Mouse (Mus musculus) thymus, adult 2 months (tissue): ENCODE data around the gene Olfr320. TPM values are rescaled to one million over a fixed set of nuclear protein-coding genes. Genes with fewer than 3 reads are reported as not detected.
"Not testable (repeated sequence)": the region's sequence is repeated elsewhere in the genome, so short reads cannot be mapped to it uniquely, and the experiment has no call there.

ENCODE experiments used
- DNase-seq: peaks from one replicate; pipeline ENCODE4 v3.0.0; 2021
- H3K27ac ChIP-seq: fragments of 200-500 bp; 2 replicates; pipeline ENCODE4 v1.5.1; 2012; ENCODE audit warnings: low read length, control low read depth; ENCODE audit not compliant: control insufficient read depth, insufficient read depth
- H3K27me3 ChIP-seq: fragments of 200-500 bp; 2 replicates; pipeline ENCODE4 v1.6.1; 2012; ENCODE audit warnings: mild to moderate bottlenecking, low read length, moderate library complexity, mixed read lengths; ENCODE audit not compliant: control insufficient read depth, insufficient read depth
- H3K36me3 ChIP-seq: fragments of 200-500 bp; 2 replicates; pipeline ENCODE4 v1.6.1; 2012; ENCODE audit warnings: mild to moderate bottlenecking, low read length, moderate library complexity; ENCODE audit not compliant: control insufficient read depth, insufficient read depth
- H3K4me1 ChIP-seq: fragments of 200-500 bp; replicated peaks from 2 replicates; pipeline ENCODE4 v1.6.1; 2012; ENCODE audit warnings: low read length; ENCODE audit not compliant: control insufficient read depth, insufficient read depth
- H3K4me3 ChIP-seq: fragments of 200-500 bp; 2 replicates; pipeline ENCODE4 v1.5.1; 2012; ENCODE audit warnings: mild to moderate bottlenecking, low read length, control low read depth, moderate library complexity; ENCODE audit not compliant: control insufficient read depth, insufficient read depth
- CTCF ChIP-seq: fragments of 200-500 bp; IDR thresholded peaks from 2 replicates; pipeline ENCODE4 v1.5.1; 2012; ENCODE audit warnings: mild to moderate bottlenecking, control low read depth, low read length, moderate library complexity, borderline replicate concordance; ENCODE audit not compliant: control insufficient read depth, poor library complexity, insufficient read depth; ENCODE audit errors: extremely low read depth
- POLR2A ChIP-seq: fragments of 200-500 bp; IDR thresholded peaks from 2 replicates; pipeline ENCODE4 v1.6.1; 2012; ENCODE audit warnings: mild to moderate bottlenecking, low read length, control low read depth, moderate library complexity; ENCODE audit not compliant: control insufficient read depth, poor library complexity, insufficient read depth; ENCODE audit errors: extremely low read depth
- WGBS: fragments of 180-500 bp; shearing (Covaris S2); methylation state at CpG from one replicate; pipeline ENCODE4 v1.1.7; 2018; 5-methylcytosine and 5-hydroxymethylcytosine counted together
- polyA plus RNA-seq: library from polyadenylated mRNA; depleted of rRNA; stranded (reverse); fragments of >200 nt; gene quantifications from 2 replicates; pipeline ENCODE4 v1.2.3, GENCODE M21; 2012; rRNA removed

The Olfr320 gene
- polyA plus RNA-seq, 1 experiment = not detected

GRCm38 (mm10) chr11:58709086-58709485 is 28.2 kb downstream of the Olfr320 start:
- TF ChIP-seq CTCF (no peak), POLR2A (no peak)
- DNase-seq = no peak
- Histone ChIP-seq H3K27me3 (no peaks in the 10 kb centered on the region), H3K36me3 (no peaks in the 10 kb centered on the region), H3K27ac (no peak overlapping the region), H3K4me1 (no peaks in the 10 kb centered on the region; the same call in 1 of the 2 replicates), H3K4me3 (no peak overlapping the region)
- WGBS = 84% methylated on average over 11 of the region's 11 CpGs

GRCm38 (mm10) chr11:58717723-58718122 is 36.8 kb downstream of the Olfr320 start:
- H3K36me3 ChIP-seq, H3K4me1 ChIP-seq, H3K27ac ChIP-seq, DNase-seq, H3K4me3 ChIP-seq, H3K27me3 ChIP-seq: not testable (repeated sequence)
- WGBS = 93% methylated on average over 7 of the region's 7 CpGs

- Histone ChIP-seq H3K4me3 (no peak overlapping the region), H3K27me3 (no peaks in the 10 kb centered on the region), H3K36me3 (no peaks in the 10 kb centered on the region), H3K27ac (no peak overlapping the region), H3K4me1 (no peaks in the 10 kb centered on the region)
- TF ChIP-seq CTCF (no peak), POLR2A (no peak)
- WGBS = 91% methylated on average over 4 of the region's 4 CpGs
- no peak for DNase-seq
These were observed 38.8 kb downstream of the Olfr320 start for GRCm38 (mm10) chr11:58719701-58720100.

GRCm38 (mm10) chr11:58723914-58724313 is 43.0 kb downstream of the Olfr320 start, which contains the start of gene Olfr318:
TSS of gene Olfr318 (minus strand) at chr11:58724014.
- no peak for DNase-seq
- Histone ChIP-seq H3K27me3 (no peaks in the 10 kb centered on the region), H3K4me3 (no peak within 1 kb of the TSS), H3K4me1 (no peaks in the 10 kb centered on the region), H3K36me3 (no peaks in the 10 kb centered on the region), H3K27ac (no peak within 1 kb of the TSS)
- TF ChIP-seq POLR2A (no peak), CTCF (no peak)

GRCm38 (mm10) chr11:58727896-58728650 is 47.2 kb downstream of the Olfr320 start:
- H3K27ac ChIP-seq = not testable (repeated sequence)
- WGBS = 78% methylated on average over 6 of the region's 6 CpGs

GRCm38 (mm10) chr11:58733372-58733771 is 52.5 kb downstream of the Olfr320 start:
- TF ChIP-seq POLR2A (no peak), CTCF (no peak)
- no peak for DNase-seq
- Histone ChIP-seq H3K4me3 (no peak overlapping the region), H3K27me3 (no peaks in the 10 kb centered on the region), H3K36me3 (no peaks in the 10 kb centered on the region), H3K4me1 (no peaks in the 10 kb centered on the region), H3K27ac (no peak overlapping the region)
- 66% methylated on average over 3 of the region's 3 CpGs for WGBS

More at GRCm38 (mm10) chr11:58727896-58728650, 47.2 kb downstream of the Olfr320 start:
- H3K4me1 ChIP-seq, DNase-seq, H3K36me3 ChIP-seq, H3K27me3 ChIP-seq, H3K4me3 ChIP-seq: not testable (repeated sequence)

Other genes with a start within 250 kb of the Olfr320 start
- gene Gm12253, start 248.5 kb upstream of the Olfr320 start, polyA plus RNA-seq = 0.36 and 0.42 TPM in 2 replicates
- gene Lypd9, start 228.2 kb upstream of the Olfr320 start, polyA plus RNA-seq = not detected in 2 replicates
- gene Olfr30, start 218.8 kb upstream of the Olfr320 start, polyA plus RNA-seq = 0.05 TPM in 1 of 2 replicates, not detected in the other
- gene Olfr332, start 188.5 kb upstream of the Olfr320 start, polyA plus RNA-seq = 0.03 TPM in 1 of 2 replicates, not detected in the other
- not detected in 2 replicates for gene Olfr331, start 178.5 kb upstream of the Olfr320 start, polyA plus RNA-seq
- gene Olfr330, start 146.3 kb upstream of the Olfr320 start, polyA plus RNA-seq = 0.29 and 0.50 TPM in 2 replicates
- gene Olfr329-ps, start 134.7 kb upstream of the Olfr320 start, polyA plus RNA-seq = 0.11 and 0.51 TPM in 2 replicates
- gene Olfr328, start 125.5 kb upstream of the Olfr320 start, polyA plus RNA-seq = 0.10 TPM in 1 of 2 replicates, not detected in the other
- gene Olfr224, start 110.5 kb upstream of the Olfr320 start, polyA plus RNA-seq = 0.27 and 0.69 TPM in 2 replicates
- 0.32 TPM in 1 of 2 replicates, not detected in the other for gene Olfr325, start 103.4 kb upstream of the Olfr320 start, polyA plus RNA-seq
- not detected in 2 replicates for gene Olfr324, start 86.0 kb upstream of the Olfr320 start, polyA plus RNA-seq
- 3.7 and 5.3 TPM in 2 replicates for gene 2210407C18Rik, start 65.0 kb upstream of the Olfr320 start, polyA plus RNA-seq
- 0.58 TPM in 1 of 2 replicates, not detected in the other for gene Olfr323, start 50.6 kb upstream of the Olfr320 start, polyA plus RNA-seq
- 0.59 and 0.75 TPM in 2 replicates for gene Trim58, start 40.6 kb upstream of the Olfr320 start, polyA plus RNA-seq
- 0.07 TPM in 1 of 2 replicates, not detected in the other for gene Olfr322, start 22.3 kb upstream of the Olfr320 start, polyA plus RNA-seq
- not detected in 2 replicates for gene Olfr319, start 18.1 kb downstream of the Olfr320 start, polyA plus RNA-seq
- not detected in 2 replicates for gene Olfr318, start 42.9 kb downstream of the Olfr320 start, polyA plus RNA-seq
- not detected in 2 replicates for gene Olfr317, start 58.1 kb downstream of the Olfr320 start, polyA plus RNA-seq
- gene Olfr316, start 71.6 kb downstream of the Olfr320 start, polyA plus RNA-seq = 0.19 TPM in 1 of 2 replicates, not detected in the other
- 1.4 and 1.5 TPM in 2 replicates for gene Olfr315, start 92.1 kb downstream of the Olfr320 start, polyA plus RNA-seq
- gene Olfr314, start 101.9 kb downstream of the Olfr320 start, polyA plus RNA-seq = 0.08 TPM in 1 of 2 replicates, not detected in the other
- gene Fam183b, start 120.9 kb downstream of the Olfr320 start, polyA plus RNA-seq = 0.59 and 0.82 TPM in 2 replicates
- not detected in 2 replicates for gene Olfr313, start 133.9 kb downstream of the Olfr320 start, polyA plus RNA-seq
- not detected in 2 replicates for gene Olfr312, start 148.1 kb downstream of the Olfr320 start, polyA plus RNA-seq
- not detected in 2 replicates for gene Olfr311, start 158.2 kb downstream of the Olfr320 start, polyA plus RNA-seq
- gene Gm12258, start 166.1 kb downstream of the Olfr320 start, polyA plus RNA-seq = 17.4 and 18.9 TPM in 2 replicates
- gene 2810021J22Rik, start 186.1 kb downstream of the Olfr320 start, polyA plus RNA-seq = 10.4 and 15.4 TPM in 2 replicates
- 2.7 and 3.9 TPM in 2 replicates for gene Zfp39, start 223.1 kb downstream of the Olfr320 start, polyA plus RNA-seq
- 0.11 TPM in 2 replicates for gene Btnl10, start 236.8 kb downstream of the Olfr320 start, polyA plus RNA-seq